Mouse (Mus musculus): ENCODE measurements around the gene Fgf4. TPM values are rescaled to one million over a fixed set of nuclear protein-coding genes. Genes with fewer than 3 reads are reported as not detected.
"Not testable (repeated sequence)": the region's sequence is repeated elsewhere in the genome, so short reads cannot be mapped to it uniquely, and the experiment has no call there.

Fgf4 gene
- polyA plus RNA-seq, 1 experiment from 2014 or later: not detected

DNA sequence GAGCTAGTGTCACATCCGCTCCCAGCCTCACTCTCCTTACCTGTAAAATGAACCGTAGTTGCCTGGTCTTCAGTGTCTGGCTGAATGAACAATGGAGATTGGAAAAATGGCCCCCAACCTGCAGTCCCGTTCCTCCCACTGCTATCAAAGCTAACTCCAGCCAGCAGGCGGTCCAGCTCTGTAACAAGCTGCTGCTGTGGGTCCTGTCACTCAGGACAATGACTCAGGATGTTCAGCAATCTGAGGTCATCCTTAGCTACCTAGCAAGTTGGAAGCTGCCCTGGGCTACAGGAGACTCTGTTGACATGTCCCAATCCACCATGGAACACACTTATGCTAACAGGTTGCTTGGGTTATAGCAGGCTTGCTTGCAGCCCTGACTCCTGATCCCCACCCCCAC is 26.0 kb downstream of the Fgf4 start:
- Histone ChIP-seq H3K9ac (no peak overlapping the region), H3K36me3 (replicated peaks) (no peaks in the 10 kb centered on the region), H3K27ac (no peak overlapping the region), H3K4me3 (replicated peaks) (no peak overlapping the region), H3K27me3 (peaks cover 42% of the 10 kb centered on the region), H3K4me2 (no peak overlapping the region), H3K4me1 (peaks cover 9% of the 10 kb centered on the region), H3K9me3 (no peaks in the 10 kb centered on the region)
- 77% methylated on average over 4 of the region's 4 CpGs for WGBS
- ATAC-seq (ENCODE audit: low FRiP score): no peak

DNA sequence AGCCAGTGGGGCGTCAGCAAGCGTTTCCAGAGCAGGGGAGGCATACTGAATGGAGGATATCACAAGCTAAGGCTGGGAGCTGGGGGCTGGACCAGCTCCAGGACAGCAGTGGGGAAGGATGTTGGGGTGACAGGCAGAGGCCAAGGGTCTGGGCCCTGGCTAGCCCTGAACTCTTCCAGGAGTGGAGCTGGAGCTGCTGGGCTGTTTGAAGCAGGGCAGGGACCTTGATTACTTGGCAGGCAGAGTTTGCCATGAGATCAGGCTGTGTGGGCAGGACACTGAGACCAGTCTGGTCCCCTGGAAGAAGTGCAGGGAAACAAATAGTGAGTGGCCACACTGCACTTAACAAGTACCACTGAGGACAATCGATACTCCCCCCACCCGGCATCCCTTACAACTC is 27.1 kb downstream of the Fgf4 start:
- Histone ChIP-seq H3K4me1 (peaks cover 9% of the 10 kb centered on the region), H3K4me2 (no peak overlapping the region), H3K27ac (no peak overlapping the region), H3K27me3 (peaks cover 42% of the 10 kb centered on the region), H3K36me3 (replicated peaks) (no peaks in the 10 kb centered on the region), H3K4me3 (replicated peaks) (no peak overlapping the region), H3K9me3 (no peaks in the 10 kb centered on the region), H3K9ac (no peak overlapping the region)
- 65% methylated on average over 4 of the region's 4 CpGs for WGBS
- no peak for ATAC-seq (ENCODE audit: low FRiP score)

DNA sequence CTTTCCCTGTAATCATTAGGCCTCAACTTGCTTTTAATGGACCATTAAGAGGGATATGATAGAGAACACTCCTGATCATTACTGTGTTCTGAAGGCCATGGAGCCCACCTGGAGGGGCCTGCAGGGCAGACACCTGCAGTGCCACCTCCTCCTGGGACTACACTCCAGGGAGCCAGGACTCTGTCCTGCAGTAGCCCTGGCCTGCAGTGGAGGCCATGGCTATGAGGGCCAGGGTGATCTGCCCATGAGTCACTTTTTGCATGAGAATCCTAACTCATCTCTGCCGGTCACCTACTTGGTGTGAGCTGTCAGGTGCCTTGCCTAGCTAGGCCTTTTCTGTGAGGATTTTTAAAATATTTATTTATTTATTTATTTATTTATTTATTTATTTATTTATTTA is 31.2 kb downstream of the Fgf4 start:
- H3K4me3 ChIP-seq (replicated peaks): no peak overlapping the region
- 93% methylated on average over 1 of the region's 1 CpGs for WGBS
- H3K4me1 ChIP-seq: peaks cover 9% of the 10 kb centered on the region
- ATAC-seq (ENCODE audit: low FRiP score): no peak
- no peaks in the 10 kb centered on the region for H3K9me3 ChIP-seq
- H3K36me3 ChIP-seq (replicated peaks): no peaks in the 10 kb centered on the region
- no peak overlapping the region for H3K9ac ChIP-seq
- H3K4me2 ChIP-seq: no peak overlapping the region
- H3K27me3 ChIP-seq: peaks cover 27% of the 10 kb centered on the region
- no peak overlapping the region for H3K27ac ChIP-seq

- no peaks in the 10 kb centered on the region for H3K36me3 ChIP-seq (replicated peaks)
- ATAC-seq (ENCODE audit: low FRiP score): no peak
- H3K9me3 ChIP-seq: no peaks in the 10 kb centered on the region
- no peak overlapping the region for H3K4me2 ChIP-seq
- H3K27me3 ChIP-seq: peaks cover 13% of the 10 kb centered on the region
- H3K9ac ChIP-seq: no peak overlapping the region
- 51% methylated on average over 2 of the region's 2 CpGs for WGBS
- no peaks in the 10 kb centered on the region for H3K4me1 ChIP-seq
- no peak overlapping the region for H3K4me3 ChIP-seq (replicated peaks)
- no peak overlapping the region for H3K27ac ChIP-seq
These were observed 35.9 kb downstream of the Fgf4 start for GRCm38 (mm10) chr7:144883106-144883505.

GRCm38 (mm10) chr7:144887672-144888071 is 40.5 kb downstream of the Fgf4 start:
- WGBS: 89% methylated on average over 2 of the region's 2 CpGs
- no peak overlapping the region for H3K9ac ChIP-seq
- peaks cover 7% of the 10 kb centered on the region; the same call in 1 of the 2 replicates for H3K4me1 ChIP-seq
- no peak overlapping the region for H3K4me3 ChIP-seq (replicated peaks)
- H3K9me3 ChIP-seq: no peaks in the 10 kb centered on the region
- no peaks in the 10 kb centered on the region for H3K36me3 ChIP-seq (replicated peaks)
- H3K27ac ChIP-seq: no peak overlapping the region
- H3K4me2 ChIP-seq: no peak overlapping the region
- H3K27me3 ChIP-seq: peaks cover 53% of the 10 kb centered on the region
- ATAC-seq (ENCODE audit: low FRiP score): no peak

DNA sequence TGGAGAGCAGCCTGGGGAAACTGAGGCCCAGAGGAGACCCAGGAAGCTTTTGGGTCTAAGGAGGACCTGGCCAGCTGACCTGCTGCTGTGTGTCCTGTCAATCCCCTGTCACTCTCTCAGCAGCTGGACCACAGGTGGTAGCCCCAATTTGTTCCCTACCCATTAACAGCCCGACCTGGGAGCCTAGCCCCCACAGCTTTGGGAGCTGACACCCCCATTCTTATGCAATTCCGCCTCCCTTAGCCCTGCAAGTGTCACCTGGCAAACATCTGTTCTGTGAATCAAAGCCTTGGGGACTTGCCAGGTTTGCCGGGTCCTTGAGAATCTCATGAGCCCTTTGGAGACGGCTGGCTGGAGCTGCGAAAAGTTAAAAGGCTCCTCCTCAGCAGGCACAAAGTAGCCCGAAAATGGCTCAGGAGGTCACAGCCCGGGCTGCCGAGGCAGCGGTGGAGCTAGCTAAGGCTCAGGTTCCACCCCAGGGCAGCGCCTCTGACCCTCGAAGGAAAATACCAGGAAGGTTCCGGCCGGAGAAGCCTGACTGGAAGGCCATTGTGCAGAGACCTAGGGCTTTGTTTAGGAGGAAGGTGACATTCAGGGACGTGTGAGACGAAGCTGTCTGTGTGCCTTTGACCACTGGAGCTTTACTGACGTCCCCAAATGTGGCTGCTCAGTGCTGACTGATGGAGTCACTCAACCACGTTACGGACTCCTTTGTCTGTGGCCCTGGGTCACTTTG is 41.6 kb downstream of the Fgf4 start:
- 6% methylated on average over 18 of the region's 18 CpGs for WGBS
- H3K36me3 ChIP-seq (replicated peaks): no peaks in the 10 kb centered on the region

DNA sequence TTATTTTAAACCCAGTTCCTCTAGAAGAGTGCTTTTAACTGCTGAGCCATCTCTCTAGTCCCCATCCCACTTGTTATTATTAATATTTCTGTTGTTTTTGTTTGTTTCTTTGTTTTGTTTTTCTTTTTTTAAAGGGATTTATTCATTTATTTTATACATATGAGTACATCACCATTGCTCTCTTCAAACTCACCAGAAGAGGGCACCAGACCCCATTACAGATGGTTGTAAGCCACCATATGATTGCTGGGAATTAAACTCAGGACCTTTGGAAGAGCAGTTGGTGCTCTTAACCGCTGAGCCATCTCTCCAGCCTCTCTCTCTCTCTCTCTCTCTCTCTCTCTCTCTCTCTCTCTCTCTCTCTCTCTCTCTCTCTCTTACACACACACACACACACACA is 43.5 kb downstream of the Fgf4 start:
- H3K27me3 ChIP-seq: peaks cover 69% of the 10 kb centered on the region
- H3K27ac ChIP-seq; H3K36me3 ChIP-seq (replicated peaks); H3K4me3 ChIP-seq (replicated peaks); H3K9ac ChIP-seq; ATAC-seq (ENCODE audit: low FRiP score); H3K4me2 ChIP-seq; H3K9me3 ChIP-seq: not testable (repeated sequence)
- H3K4me1 ChIP-seq: peaks cover 22% of the 10 kb centered on the region
- WGBS: 94% methylated on average over 1 of the region's 1 CpGs

More for the DNA sequence above, 41.6 kb downstream of the Fgf4 start:
- H3K27me3 ChIP-seq: peaks cover 59% of the 10 kb centered on the region
- H3K4me2 ChIP-seq: no peak overlapping the region
- H3K27ac ChIP-seq: no peak overlapping the region
- H3K4me1 ChIP-seq: peaks cover 7% of the 10 kb centered on the region; the same call in 1 of the 2 replicates
- 0 out of 2 replicates have a peak overlapping the region, but pooled peaks have one; percentile 21 for H3K9ac ChIP-seq
- H3K4me3 ChIP-seq (replicated peaks): no peak overlapping the region
- ATAC-seq (ENCODE audit: low FRiP score): no peak
- H3K9me3 ChIP-seq: no peaks in the 10 kb centered on the region

DNA sequence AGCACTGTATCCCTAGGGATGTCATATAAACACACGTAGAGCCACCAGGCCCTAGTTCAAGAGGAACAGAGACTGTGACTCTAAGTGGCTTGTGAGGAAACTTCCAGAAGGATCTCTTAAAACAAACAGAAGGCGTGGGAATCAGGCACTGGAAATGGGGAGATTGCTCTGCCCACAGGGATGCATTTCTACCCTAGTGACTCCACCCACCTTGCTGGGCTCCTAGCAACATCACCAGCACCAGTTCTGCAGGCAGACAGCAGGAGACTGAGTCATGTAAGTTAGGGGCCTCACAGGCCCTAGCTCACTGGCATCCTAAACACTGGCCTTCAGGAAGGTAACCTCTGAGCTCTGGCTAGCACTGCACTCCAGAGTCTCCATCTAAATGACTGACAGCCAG is 44.7 kb downstream of the Fgf4 start:
- no peak overlapping the region for H3K27ac ChIP-seq
- peaks cover 34% of the 10 kb centered on the region for H3K4me1 ChIP-seq
- H3K9ac ChIP-seq: no peak overlapping the region
- H3K4me2 ChIP-seq: no peak overlapping the region
- H3K9me3 ChIP-seq: no peaks in the 10 kb centered on the region
- ATAC-seq (ENCODE audit: low FRiP score): no peak
- H3K4me3 ChIP-seq (replicated peaks): no peak overlapping the region
- H3K36me3 ChIP-seq (replicated peaks): no peaks in the 10 kb centered on the region
- peaks cover 79% of the 10 kb centered on the region for H3K27me3 ChIP-seq
- 80% methylated on average over 2 of the region's 2 CpGs for WGBS

DNA sequence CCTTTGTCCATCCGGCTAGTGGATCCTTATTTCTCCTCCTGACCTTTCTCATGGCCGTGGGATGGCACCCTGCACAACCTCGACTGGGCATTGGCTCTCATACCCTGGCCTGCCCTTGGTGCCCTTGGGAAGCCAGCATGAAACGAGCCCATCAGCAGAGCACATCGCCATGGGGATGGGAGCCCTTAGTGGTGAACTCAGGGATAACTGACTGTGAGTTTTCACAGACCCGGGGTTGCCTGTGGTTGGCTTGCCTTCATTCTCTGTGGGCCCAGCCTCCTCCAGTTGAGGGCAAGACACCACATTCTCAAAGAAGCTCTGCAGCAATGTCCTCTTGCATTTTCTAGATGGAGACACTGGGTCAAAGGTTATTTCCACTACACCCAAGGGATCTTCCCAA is 45.2 kb downstream of the Fgf4 start:
- H3K4me1 ChIP-seq: peaks cover 39% of the 10 kb centered on the region
- H3K4me3 ChIP-seq (replicated peaks): no peak overlapping the region
- peaks cover 80% of the 10 kb centered on the region for H3K27me3 ChIP-seq

GRCm38 (mm10) chr7:144894191-144894590 is 47.0 kb downstream of the Fgf4 start:
- no peaks in the 10 kb centered on the region for H3K9me3 ChIP-seq
- no peaks in the 10 kb centered on the region for H3K36me3 ChIP-seq (replicated peaks)
- no peak overlapping the region for H3K9ac ChIP-seq
- 2% methylated on average over 5 of the region's 5 CpGs for whole genome bisulfite sequencing
- peak overlapping the region; percentile 79 for H3K4me2 ChIP-seq
- H3K4me3 ChIP-seq (replicated peaks): no peak overlapping the region
- peaks cover 46% of the 10 kb centered on the region for H3K4me1 ChIP-seq
- peak overlapping the region; percentile 14 for H3K27ac ChIP-seq
- no peak for ATAC-seq (ENCODE audit: low FRiP score)
- peaks cover 80% of the 10 kb centered on the region for H3K27me3 ChIP-seq

More for the DNA sequence above, 45.2 kb downstream of the Fgf4 start:
- no peaks in the 10 kb centered on the region for H3K36me3 ChIP-seq (replicated peaks)
- H3K9ac ChIP-seq: no peak overlapping the region
- no peak overlapping the region for H3K4me2 ChIP-seq
- no peak overlapping the region for H3K27ac ChIP-seq
- no peak for ATAC-seq (ENCODE audit: low FRiP score)
- 53% methylated on average over 6 of the region's 6 CpGs for WGBS
- no peaks in the 10 kb centered on the region for H3K9me3 ChIP-seq

- H3K9me3 ChIP-seq: no peaks in the 10 kb centered on the region
- H3K4me2 ChIP-seq: peak overlapping the region; percentile 79
- H3K9ac ChIP-seq: peak overlapping the region; percentile 68
- 4% methylated on average over 4 of the region's 4 CpGs for WGBS
- peaks cover 80% of the 10 kb centered on the region for H3K27me3 ChIP-seq
- peak overlapping the region; percentile 53 for H3K4me3 ChIP-seq (replicated peaks)
- H3K4me1 ChIP-seq: peaks cover 49% of the 10 kb centered on the region
- peak overlapping the region; percentile 85 for H3K27ac ChIP-seq
- peak; percentile 10; the same call in 1 of the 2 replicates for ATAC-seq (ENCODE audit: low FRiP score)
- no peaks in the 10 kb centered on the region for H3K36me3 ChIP-seq (replicated peaks)
These were observed 47.5 kb downstream of the Fgf4 start for GRCm38 (mm10) chr7:144894706-144895105.

GRCm38 (mm10) chr7:144895305-144896111 is 48.3 kb downstream of the Fgf4 start:
- Histone ChIP-seq H3K36me3 (replicated peaks) (no peaks in the 10 kb centered on the region), H3K9ac (peak overlapping the region; percentile 68), H3K4me1 (peaks cover 49% of the 10 kb centered on the region), H3K4me3 (replicated peaks) (peak overlapping the region; percentile 53), H3K4me2 (peak overlapping the region; percentile 79), H3K9me3 (no peaks in the 10 kb centered on the region), H3K27me3 (peaks cover 75% of the 10 kb centered on the region), H3K27ac (peak overlapping the region; percentile 85)
- under 1% methylated on average over 37 of the region's 37 CpGs for WGBS
- peak; percentile 80 for ATAC-seq (ENCODE audit: low FRiP score)
